Mouse (Mus musculus): ENCODE data around the gene Hip1r. TPM values are rescaled to one million over a fixed set of nuclear protein-coding genes. Genes with fewer than 3 reads are reported as not detected.

Gene Hip1r
- polyA plus RNA-seq, 1 experiment: 53.6 TPM

DNA sequence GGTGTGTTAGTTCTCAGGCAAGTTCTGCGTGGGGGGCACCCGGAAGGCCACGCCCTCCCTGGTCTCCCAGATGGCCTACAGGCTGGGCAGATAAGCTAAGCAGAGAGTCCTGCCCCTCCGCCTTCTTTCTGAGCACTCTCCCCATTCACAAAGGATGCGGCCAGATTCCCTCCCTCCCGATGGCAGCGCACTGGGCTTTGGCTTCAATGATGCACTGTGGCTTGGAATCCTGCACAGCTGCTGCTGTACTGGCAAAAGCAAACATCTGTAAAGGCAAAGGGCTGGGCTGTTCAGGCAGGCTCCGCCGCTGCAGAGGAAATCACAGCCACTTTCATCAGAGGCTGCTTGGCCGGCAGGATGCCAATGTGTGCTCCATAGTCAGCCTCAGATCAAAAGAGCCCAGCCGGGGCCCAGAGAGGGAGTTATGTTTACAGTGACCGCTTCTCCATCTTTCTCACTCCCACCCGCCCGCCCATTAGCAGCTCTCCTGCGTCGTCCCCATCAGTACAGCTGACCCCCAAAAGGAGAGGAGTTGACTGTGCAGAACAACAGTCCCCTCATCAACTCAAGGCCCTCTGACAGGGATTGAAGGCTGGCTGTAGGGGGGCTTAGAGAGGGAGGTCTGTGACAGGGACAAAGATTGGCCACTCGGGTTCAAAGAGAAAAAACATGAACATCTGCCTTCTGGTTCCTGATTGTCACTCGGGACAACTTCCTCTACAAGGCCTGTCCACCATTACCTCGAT is 37.7 kb downstream of the Hip1r start:
- WGBS: 30% methylated on average over 19 of the region's 19 CpGs
- Histone ChIP-seq H3K27ac (ENCODE audit: control insufficient read depth, insufficient read depth, low read depth, low read length, poor library complexity) (peak overlapping the region; percentile 68), H3K4me1 (ENCODE audit: control insufficient read depth, insufficient read depth, low read length) (peaks cover 10% of the 10 kb centered on the region), H3K4me3 (replicated peaks; ENCODE audit: control insufficient read depth, low read depth, low read length) (no peak overlapping the region)
- TF ChIP-seq CTCF (IDR thresholded peaks at IDR 0.05; ENCODE audit: control insufficient read depth, insufficient read depth, low read length): no peak
- TF ChIP-seq POLR2A (IDR thresholded peaks at IDR 0.05; ENCODE audit: borderline replicate concordance, control insufficient read depth, low read depth, low read length): no peak

DNA sequence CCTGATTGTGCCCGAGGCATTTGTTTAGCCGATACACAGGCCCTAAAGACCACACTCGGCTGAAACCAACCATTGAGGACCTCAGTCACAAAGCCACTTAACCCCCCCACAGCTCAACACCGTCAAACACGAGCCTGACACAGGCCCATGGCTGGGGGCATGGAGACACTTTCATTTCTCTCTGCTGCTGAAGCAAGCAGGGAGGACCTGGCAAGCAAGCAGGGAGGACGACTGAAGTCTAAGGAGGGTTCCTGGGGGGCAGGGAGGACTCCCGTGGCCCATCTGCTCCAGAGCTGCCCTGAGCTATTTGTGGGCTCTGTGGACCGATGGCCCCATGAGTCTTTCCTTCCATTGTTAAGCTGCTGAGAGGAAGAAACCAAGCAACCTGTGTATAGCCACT is 38.5 kb downstream of the Hip1r start:
- WGBS: 12% methylated on average over 8 of the region's 8 CpGs
- Histone ChIP-seq H3K27ac (ENCODE audit: control insufficient read depth, insufficient read depth, low read depth, low read length, poor library complexity) (peak overlapping the region; percentile 68), H3K4me3 (replicated peaks; ENCODE audit: control insufficient read depth, low read depth, low read length) (no peak overlapping the region), H3K4me1 (ENCODE audit: control insufficient read depth, insufficient read depth, low read length) (peaks cover 16% of the 10 kb centered on the region)
- no peak for TF ChIP-seq POLR2A (IDR thresholded peaks at IDR 0.05; ENCODE audit: borderline replicate concordance, control insufficient read depth, low read depth, low read length)
- TF ChIP-seq CTCF (IDR thresholded peaks at IDR 0.05; ENCODE audit: control insufficient read depth, insufficient read depth, low read length): no peak

DNA sequence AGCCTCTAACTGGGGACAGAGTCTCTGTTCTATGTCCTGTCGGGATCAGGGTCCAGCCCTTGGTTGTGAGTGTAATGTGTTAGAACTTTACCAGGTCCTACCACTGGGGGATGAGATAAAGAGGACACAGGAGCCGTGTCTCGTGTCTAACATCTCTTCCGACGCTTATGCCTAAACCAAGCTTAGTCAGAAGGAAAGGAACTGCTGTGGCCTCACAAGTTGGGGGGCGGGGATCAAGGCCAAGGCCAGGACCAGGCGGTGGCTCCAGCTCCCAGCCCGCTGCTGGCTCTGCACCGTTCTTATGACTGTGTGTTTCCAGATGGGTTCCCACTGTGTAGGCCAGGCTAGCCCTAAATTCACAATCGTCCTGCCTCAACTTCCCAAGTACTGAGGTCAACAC is 39.5 kb downstream of the Hip1r start:
- TF ChIP-seq POLR2A (IDR thresholded peaks at IDR 0.05; ENCODE audit: borderline replicate concordance, control insufficient read depth, low read depth, low read length): no peak
- TF ChIP-seq CTCF (IDR thresholded peaks at IDR 0.05; ENCODE audit: control insufficient read depth, insufficient read depth, low read length): no peak
- peaks cover 19% of the 10 kb centered on the region for H3K4me1 ChIP-seq (ENCODE audit: control insufficient read depth, insufficient read depth, low read length)
- H3K27ac ChIP-seq (ENCODE audit: control insufficient read depth, insufficient read depth, low read depth, low read length, poor library complexity): no peak overlapping the region
- no peak overlapping the region for H3K4me3 ChIP-seq (replicated peaks; ENCODE audit: control insufficient read depth, low read depth, low read length)
- 61% methylated on average over 10 of the region's 10 CpGs for WGBS

GRCm38 (mm10) chr5:124013747-124014146 is 40.3 kb downstream of the Hip1r start:
- H3K27ac ChIP-seq (ENCODE audit: control insufficient read depth, insufficient read depth, low read depth, low read length, poor library complexity): no peak overlapping the region
- TF ChIP-seq CTCF (IDR thresholded peaks at IDR 0.05; ENCODE audit: control insufficient read depth, insufficient read depth, low read length): no peak
- H3K4me3 ChIP-seq (replicated peaks; ENCODE audit: control insufficient read depth, low read depth, low read length): no peak overlapping the region
- peaks cover 22% of the 10 kb centered on the region for H3K4me1 ChIP-seq (ENCODE audit: control insufficient read depth, insufficient read depth, low read length)
- 64% methylated on average over 16 of the region's 16 CpGs for WGBS

DNA sequence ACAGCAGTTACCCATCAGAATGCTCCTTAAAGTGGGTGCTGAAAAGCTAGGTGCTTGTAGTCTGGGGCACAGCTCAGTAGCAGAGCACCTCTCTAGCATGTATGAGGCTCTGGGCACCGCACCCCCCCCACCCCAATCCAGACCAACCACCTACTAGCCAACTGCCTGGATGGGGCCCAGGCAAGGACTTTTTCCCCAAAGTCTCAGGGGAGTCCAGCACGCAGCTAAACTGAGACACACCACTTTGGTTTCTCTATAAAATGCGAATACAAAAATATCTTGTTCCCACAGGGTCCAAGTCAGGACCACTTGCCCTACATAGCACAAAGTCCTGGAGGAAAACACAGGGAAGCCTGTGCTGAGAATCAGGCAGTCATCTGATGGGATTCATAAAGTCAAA is 40.8 kb downstream of the Hip1r start:
- Histone ChIP-seq H3K4me1 (ENCODE audit: control insufficient read depth, insufficient read depth, low read length) (peaks cover 24% of the 10 kb centered on the region), H3K27ac (ENCODE audit: control insufficient read depth, insufficient read depth, low read depth, low read length, poor library complexity) (0 out of 2 replicates have a peak overlapping the region, but pooled peaks have one; percentile 8), H3K4me3 (replicated peaks; ENCODE audit: control insufficient read depth, low read depth, low read length) (no peak overlapping the region)
- no peak for TF ChIP-seq CTCF (IDR thresholded peaks at IDR 0.05; ENCODE audit: control insufficient read depth, insufficient read depth, low read length)
- no peak for TF ChIP-seq POLR2A (IDR thresholded peaks at IDR 0.05; ENCODE audit: borderline replicate concordance, control insufficient read depth, low read depth, low read length)
- 71% methylated on average over 3 of the region's 3 CpGs for WGBS

DNA sequence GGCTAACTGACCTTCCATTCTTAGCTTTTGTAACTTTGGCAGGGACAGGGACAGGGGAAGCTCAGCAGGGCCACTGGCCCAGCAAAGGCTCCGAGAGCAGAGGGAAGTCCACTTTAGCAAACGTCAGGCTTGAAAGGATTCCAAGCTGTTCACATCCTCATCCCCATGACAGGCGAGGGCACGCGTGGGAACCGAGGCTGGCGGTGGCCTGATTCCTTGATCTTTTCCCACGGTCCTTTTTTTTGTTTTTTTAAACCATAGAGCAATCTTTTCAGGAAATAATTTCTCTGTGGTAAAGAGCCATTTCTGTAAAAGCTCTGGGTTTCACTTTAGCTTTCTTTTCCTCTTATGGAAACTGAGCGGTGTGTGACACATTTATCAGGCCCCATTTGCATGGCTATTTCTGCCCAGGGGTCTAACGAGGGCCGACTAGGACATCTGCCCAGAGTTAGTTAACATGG is 41.4 kb downstream of the Hip1r start:
- TF ChIP-seq CTCF (IDR thresholded peaks at IDR 0.05; ENCODE audit: control insufficient read depth, insufficient read depth, low read length) (no peak), POLR2A (IDR thresholded peaks at IDR 0.05; ENCODE audit: borderline replicate concordance, control insufficient read depth, low read depth, low read length) (no peak)
- peaks cover 28% of the 10 kb centered on the region for H3K4me1 ChIP-seq (ENCODE audit: control insufficient read depth, insufficient read depth, low read length)
- peak overlapping the region; percentile 65 for H3K27ac ChIP-seq (ENCODE audit: control insufficient read depth, insufficient read depth, low read depth, low read length, poor library complexity)
- peak overlapping the region; percentile 38 for H3K4me3 ChIP-seq (replicated peaks; ENCODE audit: control insufficient read depth, low read depth, low read length)
- WGBS: 11% methylated on average over 11 of the region's 11 CpGs

GRCm38 (mm10) chr5:124015727-124016126 is 42.3 kb downstream of the Hip1r start:
- WGBS: 62% methylated on average over 2 of the region's 2 CpGs
- no peak overlapping the region for H3K27ac ChIP-seq (ENCODE audit: control insufficient read depth, insufficient read depth, low read depth, low read length, poor library complexity)
- peaks cover 34% of the 10 kb centered on the region for H3K4me1 ChIP-seq (ENCODE audit: control insufficient read depth, insufficient read depth, low read length)
- no peak for TF ChIP-seq CTCF (IDR thresholded peaks at IDR 0.05; ENCODE audit: control insufficient read depth, insufficient read depth, low read length)
- no peak for TF ChIP-seq POLR2A (IDR thresholded peaks at IDR 0.05; ENCODE audit: borderline replicate concordance, control insufficient read depth, low read depth, low read length)
- no peak overlapping the region for H3K4me3 ChIP-seq (replicated peaks; ENCODE audit: control insufficient read depth, low read depth, low read length)

- Histone ChIP-seq H3K27ac (ENCODE audit: control insufficient read depth, insufficient read depth, low read depth, low read length, poor library complexity) (no peak overlapping the region), H3K4me1 (ENCODE audit: control insufficient read depth, insufficient read depth, low read length) (peaks cover 32% of the 10 kb centered on the region), H3K4me3 (replicated peaks; ENCODE audit: control insufficient read depth, low read depth, low read length) (no peak overlapping the region)
- TF ChIP-seq POLR2A (IDR thresholded peaks at IDR 0.05; ENCODE audit: borderline replicate concordance, control insufficient read depth, low read depth, low read length): no peak
- TF ChIP-seq CTCF (IDR thresholded peaks at IDR 0.05; ENCODE audit: control insufficient read depth, insufficient read depth, low read length): no peak
- WGBS: 71% methylated on average over 7 of the region's 7 CpGs
Measured at GRCm38 (mm10) chr5:124016291-124016821, 42.9 kb downstream of the Hip1r start.

Data from bone marrow, adult 2 months (tissue).